Mouse (Mus musculus) 3134 (cell line): ENCODE results near the gene Smtn.
A peak's percentile ranks its signal among the peaks of the same experiment; 100 is the strongest.

ENCODE experiments used
- DNase-seq: peaks from one replicate; pipeline ENCODE4 v3.0.0-alpha.2; 2011; ENCODE audit warnings: low spot score; ENCODE audit not compliant: insufficient read length; ENCODE audit errors: extremely low read depth

Smtn gene

GRCm38 (mm10) chr11:3540451-3541085 lies at the start of gene Smtn:
Smtn (minus strand) TSS chr11:3540612.
- no peak for DNase-seq

GRCm38 (mm10) chr11:3588036-3588672 lies 47.7 kb upstream of the Smtn start:
- DNase-seq = no peak

GRCm38 (mm10) chr11:3587350-3587749 lies 46.9 kb upstream of the Smtn start:
- DNase-seq = peak; percentile 36

- no peak for DNase-seq
These were observed 45.7 kb upstream of the Smtn start for GRCm38 (mm10) chr11:3585983-3586618.

- DNase-seq = no peak
These were observed 42.7 kb upstream of the Smtn start for GRCm38 (mm10) chr11:3583127-3583526.

- no peak for DNase-seq
These were observed 41.5 kb upstream of the Smtn start for GRCm38 (mm10) chr11:3581908-3582307.

GRCm38 (mm10) chr11:3580306-3581084 lies 40.1 kb upstream of the Smtn start:
- DNase-seq = peak; percentile 56

- no peak for DNase-seq
These were observed 37.8 kb upstream of the Smtn start for GRCm38 (mm10) chr11:3578050-3578725.

- no peak for DNase-seq
These were observed 34.8 kb upstream of the Smtn start for GRCm38 (mm10) chr11:3575238-3575637.

GRCm38 (mm10) chr11:3573092-3573491 lies 32.7 kb upstream of the Smtn start:
- DNase-seq = peak; percentile 13

- DNase-seq = no peak
These were observed 31.8 kb upstream of the Smtn start for GRCm38 (mm10) chr11:3572181-3572580.

GRCm38 (mm10) chr11:3570321-3570720 lies 29.9 kb upstream of the Smtn start:
- no peak for DNase-seq

GRCm38 (mm10) chr11:3567896-3568295 lies 27.5 kb upstream of the Smtn start:
- peak; percentile 46 for DNase-seq

- peak; percentile 60 for DNase-seq
These were observed 25.6 kb upstream of the Smtn start for GRCm38 (mm10) chr11:3566018-3566417.

- no peak for DNase-seq
These were observed 24.0 kb upstream of the Smtn start for GRCm38 (mm10) chr11:3564451-3564850.

GRCm38 (mm10) chr11:3563853-3564252 lies 23.4 kb upstream of the Smtn start:
- DNase-seq = no peak

- DNase-seq = peak; percentile 81
These were observed 19.8 kb upstream of the Smtn start for GRCm38 (mm10) chr11:3560202-3560601.

GRCm38 (mm10) chr11:3557852-3558251 lies 17.4 kb upstream of the Smtn start:
- DNase-seq = no peak

GRCm38 (mm10) chr11:3554976-3555375 lies 14.6 kb upstream of the Smtn start:
- no peak for DNase-seq

GRCm38 (mm10) chr11:3549791-3550190 lies 9.4 kb upstream of the Smtn start:
- DNase-seq = no peak
